Mouse (Mus musculus) brown adipose tissue, adult 24 weeks (tissue): ENCODE data around the gene Mrps27. TPM values are rescaled to one million over a fixed set of nuclear protein-coding genes. Genes with fewer than 3 reads are reported as not detected.

Source experiments
- H3K27ac ChIP-seq: fragments of 200-500 bp; replicated peaks from 2 replicates; pipeline ENCODE4 v1.5.1; 2012; ENCODE audit warnings: low read depth, mild to moderate bottlenecking, low read length
- H3K4me1 ChIP-seq: fragments of 200-500 bp; 2 replicates; pipeline ENCODE4 v1.6.1; 2012; ENCODE audit warnings: low read length, mixed read lengths; ENCODE audit not compliant: control insufficient read depth, insufficient read depth, insufficient read length
- H3K4me3 ChIP-seq: fragments of 200-500 bp; 2 replicates; pipeline ENCODE4 v1.5.1; 2012; ENCODE audit warnings: low read depth, mild to moderate bottlenecking, low read length, moderate library complexity; ENCODE audit not compliant: insufficient read depth
- polyA plus RNA-seq: library from polyadenylated mRNA; stranded (reverse); fragments of >200 nt; gene quantifications from 2 replicates; pipeline ENCODE4 v1.2.4, GENCODE M21; 2012; ENCODE audit not compliant: missing spikeins, insufficient read depth, insufficient read length

Mrps27 gene
- polyA plus RNA-seq, 1 experiment = 61.0 TPM

DNA sequence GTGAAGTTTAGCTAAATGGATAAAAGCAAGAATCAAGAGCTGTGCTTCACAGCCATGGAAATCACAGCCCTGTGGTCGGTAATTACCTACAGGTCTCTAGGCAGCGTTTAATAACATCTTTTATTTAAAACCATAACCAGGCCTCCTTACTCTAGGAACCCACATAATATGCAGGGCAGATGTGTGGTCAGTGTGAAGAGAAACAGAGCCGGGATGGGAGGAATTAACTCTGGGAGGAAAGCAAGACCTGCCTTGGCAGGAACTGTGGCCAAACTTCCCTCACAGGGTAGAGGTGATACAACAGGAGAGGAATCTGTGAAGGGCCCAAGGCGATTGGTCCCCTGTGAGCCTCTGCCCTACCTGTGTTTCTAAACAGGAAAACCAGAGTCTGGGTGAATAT, 105.0 kb downstream of the Mrps27 start:
- H3K27ac ChIP-seq = no peak overlapping the region
- no peak overlapping the region for H3K4me3 ChIP-seq
- H3K4me1 ChIP-seq = no peaks in the 10 kb centered on the region; the same call in 1 of the 2 replicates

DNA sequence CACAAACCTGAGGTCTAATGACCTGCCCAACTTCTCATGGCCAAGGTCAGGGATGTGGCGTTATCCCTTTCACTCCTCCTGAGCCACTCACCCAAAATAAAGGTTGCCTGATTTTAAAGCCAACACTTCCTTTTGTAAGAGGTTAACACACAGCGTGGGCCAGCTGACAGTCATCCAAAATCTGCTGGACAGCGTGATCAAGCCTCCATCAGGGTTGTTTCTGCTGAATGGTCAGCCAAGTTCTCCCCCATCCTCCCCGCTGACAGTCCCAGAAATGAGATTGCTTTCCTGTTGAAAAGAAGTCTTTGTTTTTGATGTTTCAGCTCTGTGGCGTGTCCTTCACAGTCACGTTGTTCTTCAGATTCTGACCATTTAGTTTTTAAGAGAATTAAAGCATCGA, 106.2 kb downstream of the Mrps27 start:
- Histone ChIP-seq H3K4me1 (no peaks in the 10 kb centered on the region), H3K4me3 (no peak overlapping the region), H3K27ac (no peak overlapping the region)

DNA sequence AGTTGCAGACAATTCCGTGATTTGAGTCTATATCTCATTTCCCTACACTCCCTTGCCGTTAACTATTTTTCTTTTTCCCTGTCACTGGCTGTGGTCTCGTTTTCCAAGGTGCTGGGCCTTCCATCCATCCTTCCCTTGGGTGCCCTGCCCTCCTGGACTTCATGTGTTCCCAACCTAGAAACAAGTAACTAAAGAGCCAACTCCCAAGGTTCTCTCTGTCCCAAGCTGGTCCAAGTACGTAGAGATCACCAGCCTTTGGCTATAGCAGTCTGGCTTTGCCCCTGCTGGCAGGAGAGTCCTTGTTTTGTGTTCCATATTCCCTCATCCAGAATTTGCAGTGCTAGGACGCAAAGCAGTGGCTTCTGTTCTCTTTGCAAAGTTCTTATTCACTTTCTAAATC, 106.7 kb downstream of the Mrps27 start:
- no peak overlapping the region for H3K27ac ChIP-seq

DNA sequence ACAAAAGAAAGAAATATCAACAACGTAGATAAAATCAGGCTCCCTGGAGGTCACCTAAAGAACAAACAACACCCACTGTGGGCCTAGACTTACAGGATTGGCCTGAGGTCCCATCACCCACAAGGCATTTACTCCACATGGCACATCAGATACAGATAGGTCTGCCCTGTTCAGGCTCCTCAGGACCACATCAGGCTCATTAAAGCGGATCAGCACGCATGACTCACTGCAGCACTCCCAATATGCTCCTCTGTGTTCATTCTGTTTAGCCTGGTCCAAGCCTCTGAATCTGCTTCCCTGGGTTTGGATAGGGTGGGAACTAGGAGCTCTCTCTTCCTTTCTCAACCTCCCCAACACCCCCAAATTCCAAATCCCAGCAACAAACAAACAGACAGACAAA, 107.9 kb downstream of the Mrps27 start:
- H3K4me1 ChIP-seq = no peaks in the 10 kb centered on the region
- no peak overlapping the region for H3K27ac ChIP-seq
- H3K4me3 ChIP-seq = no peak overlapping the region

More for the DNA sequence above, 106.7 kb downstream of the Mrps27 start:
- Histone ChIP-seq H3K4me3 (no peak overlapping the region), H3K4me1 (no peaks in the 10 kb centered on the region)

DNA sequence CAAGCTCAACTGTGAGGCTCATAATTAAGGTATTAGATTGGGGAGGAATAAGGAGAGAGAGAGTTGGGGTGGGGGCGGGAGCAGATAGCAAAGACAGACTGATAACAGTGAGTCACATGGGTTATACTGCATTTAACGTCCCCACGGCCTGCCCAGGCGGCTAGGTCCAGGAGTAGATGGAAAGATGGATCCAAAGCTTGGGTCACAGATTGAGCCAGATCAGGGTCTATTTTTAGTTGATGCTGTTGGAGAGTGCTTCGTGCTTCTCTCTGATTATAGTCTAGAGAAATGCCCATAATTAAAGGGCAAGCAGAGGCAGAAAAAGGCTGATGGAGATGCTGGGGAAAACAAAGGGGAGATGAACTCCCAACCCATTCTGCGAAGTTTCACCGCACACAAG, 110.4 kb downstream of the Mrps27 start:
- Histone ChIP-seq H3K27ac (no peak overlapping the region), H3K4me1 (0 out of 2 replicates have a peak, but pooled peaks cover 4% of the 10 kb centered on the region), H3K4me3 (no peak overlapping the region)

DNA sequence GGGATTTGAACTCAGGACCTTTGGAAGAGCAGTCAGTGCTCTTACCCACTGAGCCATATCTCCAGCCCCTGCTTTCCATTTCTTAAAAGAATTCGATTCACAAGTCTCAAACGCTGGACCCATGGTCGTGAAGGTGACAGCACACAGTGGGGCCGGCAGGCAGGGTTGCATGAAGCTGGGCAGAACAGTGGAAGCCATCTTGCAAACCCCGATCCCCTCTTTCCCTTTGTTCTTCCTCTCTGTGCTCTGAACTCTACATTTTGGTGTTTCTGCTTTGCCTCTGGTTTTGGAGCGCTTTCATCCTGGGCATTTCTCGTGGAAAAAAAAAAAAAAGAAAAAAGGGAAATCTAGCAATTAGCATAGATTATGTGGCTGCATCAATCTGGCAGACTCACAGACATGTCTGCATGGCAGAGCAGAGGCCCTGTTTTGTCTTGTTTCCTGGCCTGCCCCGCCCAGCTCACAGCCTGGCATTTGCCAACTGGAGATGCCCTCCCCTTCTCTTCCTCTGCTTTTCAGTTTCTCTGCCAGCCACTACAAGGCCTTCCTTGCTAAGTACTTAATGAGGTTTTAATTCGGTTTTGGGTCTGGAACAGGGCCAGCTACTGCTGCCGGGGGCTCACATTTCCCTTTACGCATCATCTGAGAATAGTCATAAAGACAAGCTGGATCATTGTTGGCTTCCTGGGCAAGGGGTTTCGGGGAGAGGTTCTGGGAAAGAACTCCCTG, 114.2 kb downstream of the Mrps27 start:
- H3K4me1 ChIP-seq = 0 out of 2 replicates have a peak, but pooled peaks cover 4% of the 10 kb centered on the region
- no peak overlapping the region for H3K27ac ChIP-seq
- no peak overlapping the region for H3K4me3 ChIP-seq

DNA sequence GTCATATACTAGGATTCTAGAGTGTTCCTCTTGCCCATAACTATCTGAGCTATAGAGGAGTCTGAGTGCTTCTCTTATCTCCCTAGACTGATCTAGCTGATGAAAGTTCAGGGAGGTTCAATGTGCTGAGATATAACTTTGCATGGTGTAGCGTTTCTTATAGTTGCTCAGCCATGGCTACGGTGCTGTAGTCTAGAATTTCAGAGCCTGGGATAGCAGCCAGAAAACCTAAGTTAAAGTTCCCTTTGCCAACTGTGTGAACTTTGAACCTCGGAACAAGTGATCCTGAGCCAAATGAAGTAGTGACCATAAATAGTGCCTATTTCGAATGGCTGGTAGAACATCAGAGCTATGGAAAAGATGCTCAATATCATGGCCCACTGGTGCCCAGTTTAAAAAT, 115.0 kb downstream of the Mrps27 start:
- Histone ChIP-seq H3K4me3 (no peak overlapping the region), H3K4me1 (peaks cover 4% of the 10 kb centered on the region; the same call in 1 of the 2 replicates), H3K27ac (no peak overlapping the region)

DNA sequence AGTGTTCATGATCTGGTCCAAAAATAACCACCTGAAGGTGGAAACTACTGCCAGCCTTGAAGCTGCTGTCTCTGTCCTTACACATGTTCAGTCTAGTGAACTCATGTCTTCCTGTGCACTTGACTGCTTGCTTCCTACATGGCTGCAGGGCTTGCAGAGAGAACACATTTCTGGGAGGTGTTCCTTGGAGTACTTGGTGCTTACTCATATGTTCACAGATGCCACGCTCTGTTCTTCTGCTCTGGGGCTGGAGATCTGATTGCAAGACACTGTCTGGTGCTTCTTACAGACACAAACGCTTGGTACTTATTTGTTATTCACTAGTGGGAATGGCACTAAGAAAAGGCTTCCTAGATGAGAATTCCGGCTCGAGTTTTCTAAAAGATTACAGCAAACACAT, 117.3 kb downstream of the Mrps27 start:
- Histone ChIP-seq H3K27ac (no peak overlapping the region), H3K4me3 (no peak overlapping the region), H3K4me1 (peaks cover 6% of the 10 kb centered on the region; the same call in 1 of the 2 replicates)

DNA sequence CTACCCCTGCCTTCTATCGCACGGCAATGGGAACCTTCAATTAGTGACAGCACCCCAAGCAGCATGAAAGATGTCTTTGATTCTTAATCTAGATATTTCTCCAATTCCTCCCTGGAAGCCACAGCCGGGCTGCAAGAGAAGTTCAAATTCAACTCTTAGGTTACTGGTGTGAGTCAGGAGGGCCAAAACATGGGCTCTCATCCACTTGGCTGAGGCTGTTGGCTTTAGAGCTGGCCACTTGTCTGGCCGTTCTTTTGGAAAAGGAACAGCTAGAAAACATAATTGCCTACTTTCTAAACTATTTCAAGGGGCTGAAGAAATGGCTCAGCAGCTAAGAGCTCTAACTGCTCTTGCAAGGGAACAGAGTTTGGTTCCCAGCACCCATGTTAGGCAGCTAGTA, 120.0 kb downstream of the Mrps27 start:
- Histone ChIP-seq H3K27ac (no peak overlapping the region), H3K4me1 (peaks cover 2% of the 10 kb centered on the region; the same call in 1 of the 2 replicates), H3K4me3 (no peak overlapping the region)

Other genes with a start within 250 kb of the Mrps27 start
- gene Zfp366, start 160.0 kb upstream of the Mrps27 start, polyA plus RNA-seq = 2.8 and 6.6 TPM in 2 replicates
- gene Ptcd2, start 81 bp upstream of the Mrps27 start, polyA plus RNA-seq = 39.8 and 48.7 TPM in 2 replicates
- 1.4 and 2.7 TPM in 2 replicates for gene Map1b, start 171.8 kb downstream of the Mrps27 start, polyA plus RNA-seq